Mouse (Mus musculus) layer of hippocampus, postnatal 25 days (tissue): ENCODE measurements around the gene Olfr373. TPM values are rescaled to one million over a fixed set of nuclear protein-coding genes. Genes with fewer than 3 reads are reported as not detected.
"Not testable (repeated sequence)": the region's sequence is repeated elsewhere in the genome, so short reads cannot be mapped to it uniquely, and the experiment has no call there.

Source experiments
- DNase-seq, 2 experiments: peaks; one replicate each; pipeline ENCODE4 v3.0.0; 2022; ENCODE audit warnings: mixed read lengths in 2 of 2, low spot score in 1 of 2; ENCODE audit errors: extremely low spot score in 1 of 2
- total RNA-seq, 2 experiments: library from RNA; stranded (reverse); gene quantifications; 2 replicates each; pipeline ENCODE4 v1.2.3; 2021

Gene Olfr373
- total RNA-seq: not detected

- DNase-seq: not testable (repeated sequence)
These were observed at the start of gene Olfr373 for GRCm38 (mm10) chr8:72082877-72083276. Gene Olfr373, plus strand, starts transcription at chr8:72083177.

GRCm38 (mm10) chr8:72040918-72041317, 42.1 kb upstream of the Olfr373 start, which contains the start of gene Olfr372:
Gene Olfr372, plus strand, starts transcription at chr8:72041218.
- DNase-seq: not testable (repeated sequence)

- no peak for DNase-seq
These were observed 40.5 kb upstream of the Olfr373 start for GRCm38 (mm10) chr8:72042493-72042892.

- not testable (repeated sequence) for DNase-seq
These were observed 28.3 kb upstream of the Olfr373 start for GRCm38 (mm10) chr8:72054633-72055032.

GRCm38 (mm10) chr8:72057643-72058042, 25.3 kb upstream of the Olfr373 start:
- not testable (repeated sequence) for DNase-seq

- not testable (repeated sequence) for DNase-seq
These were observed 16.1 kb upstream of the Olfr373 start for GRCm38 (mm10) chr8:72066819-72067399.

- no peak for DNase-seq
These were observed 1.8 kb downstream of the Olfr373 start for GRCm38 (mm10) chr8:72084744-72085143.

- DNase-seq: not testable (repeated sequence)
These were observed 4.6 kb downstream of the Olfr373 start for GRCm38 (mm10) chr8:72087611-72088010.

- DNase-seq: not testable (repeated sequence)
These were observed 13.7 kb downstream of the Olfr373 start for GRCm38 (mm10) chr8:72096721-72097120.

GRCm38 (mm10) chr8:72099377-72100103, 16.6 kb downstream of the Olfr373 start:
- DNase-seq: peak in 1 of 2 experiments; percentile 5

GRCm38 (mm10) chr8:72105165-72105564, 22.2 kb downstream of the Olfr373 start:
- no peak for DNase-seq

GRCm38 (mm10) chr8:72106740-72107139, 23.8 kb downstream of the Olfr373 start, which contains the start of gene Olfr374:
Gene Olfr374, plus strand, starts transcription at chr8:72107040.
- DNase-seq: no peak

GRCm38 (mm10) chr8:72110876-72111275, 27.9 kb downstream of the Olfr373 start:
- no peak for DNase-seq

GRCm38 (mm10) chr8:72112486-72112885, 29.5 kb downstream of the Olfr373 start:
- no peak for DNase-seq

- DNase-seq: no peak
These were observed 32.2 kb downstream of the Olfr373 start for GRCm38 (mm10) chr8:72115202-72115601.

- no peak for DNase-seq
These were observed 35.6 kb downstream of the Olfr373 start for GRCm38 (mm10) chr8:72118616-72119015.

GRCm38 (mm10) chr8:72121486-72121885, 38.5 kb downstream of the Olfr373 start:
- DNase-seq: not testable (repeated sequence)

- DNase-seq: no peak
These were observed 39.0 kb downstream of the Olfr373 start for GRCm38 (mm10) chr8:72121997-72122396.

GRCm38 (mm10) chr8:72127834-72128233, 44.9 kb downstream of the Olfr373 start:
- no peak for DNase-seq

- DNase-seq: no peak
These were observed 48.3 kb downstream of the Olfr373 start for GRCm38 (mm10) chr8:72131251-72131650.

GRCm38 (mm10) chr8:72131901-72132300, 48.9 kb downstream of the Olfr373 start:
- DNase-seq: no peak

- DNase-seq: no peak
These were observed 49.4 kb downstream of the Olfr373 start for GRCm38 (mm10) chr8:72132417-72132816.
